Comparison of ENCODE assay signal across 15 mouse cellular contexts in the genomic region with DNA sequence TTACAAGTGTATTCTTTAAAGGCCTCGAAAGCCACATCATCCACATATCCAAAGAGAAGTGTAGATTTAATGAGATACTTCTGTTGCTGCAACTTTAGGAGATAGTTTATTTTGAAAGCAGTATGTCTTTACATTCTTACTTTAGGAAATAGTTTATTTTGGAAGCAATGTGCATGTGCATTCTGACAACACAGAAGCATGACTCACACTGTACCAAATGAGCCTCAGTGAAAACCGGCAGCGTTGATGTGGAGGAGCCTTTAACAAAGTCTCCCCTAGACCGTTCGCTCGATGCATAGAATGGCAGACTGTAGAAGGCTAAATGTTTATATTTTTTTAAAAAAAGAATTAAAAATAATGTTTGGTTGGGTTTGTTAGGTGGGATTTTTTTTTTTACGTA.
DNase-seq lines count a peak whose midpoint lies in the region.
"Had no signal": no experiment of that assay in that cellular context is flagged by ENCODE, and none has a peak within 500 bp of the region (broad histone marks: within the 10 kb centered on the region; RNA-seq: fewer than 3 reads in every experiment).

No protein-coding gene starts in this region.

- DNase-seq in heart, adult 11 months = peak; percentile 55
- no peak for DNase-seq in heart, adult 9 months (ENCODE audit: low spot score in 2 of 2)
- peak; percentile 19 for DNase-seq in right cerebral cortex, adult 18-20 months
- DNase-seq in right cerebral cortex, postnatal 4 days = no peak
- peak; percentile 65 for DNase-seq in brain, adult 2 months (ENCODE audit: low read depth, low spot score)
- no peak for DNase-seq in lung, adult 18-20 months
- DNase-seq: adrenal gland, adult 8-10 months; adrenal gland, postnatal 14 days; adrenal gland, postnatal 36 days; cerebellum, adult 11 months; cerebellum, adult 18-20 months; cerebellum, adult 8-10 months; cerebellum, adult 9-11 months; cerebellum, postnatal 14 days; cerebellum, postnatal 36 days had no signal

Comparison
In these comparisons a context has a peak if more than half of its experiments do, and no peak if none do; other contexts are left out.
1. DNase-seq: peak in heart, adult 11 months (single experiment), right cerebral cortex, adult 18-20 months (single experiment) and brain, adult 2 months (single experiment); none in heart, adult 9 months (0 of 2), right cerebral cortex, postnatal 4 days (single experiment) and lung, adult 18-20 months (0 of 2).